Mouse (Mus musculus) adrenal gland, adult 8-10 months (tissue): ENCODE data around the gene Vopp1. TPM values are rescaled to one million over a fixed set of nuclear protein-coding genes. Genes with fewer than 3 reads are reported as not detected.

Source experiments
- DNase-seq: peaks from one replicate; pipeline ENCODE4 v3.0.0; 2022
- total RNA-seq, 4 experiments: library from RNA; stranded (reverse); gene quantifications; 2 replicates each; pipeline ENCODE4 v1.2.4; 2022

Vopp1 gene
- total RNA-seq, 4 experiments from 2014 or later: 16.8 to 21.4 (median 17.2) TPM

DNA sequence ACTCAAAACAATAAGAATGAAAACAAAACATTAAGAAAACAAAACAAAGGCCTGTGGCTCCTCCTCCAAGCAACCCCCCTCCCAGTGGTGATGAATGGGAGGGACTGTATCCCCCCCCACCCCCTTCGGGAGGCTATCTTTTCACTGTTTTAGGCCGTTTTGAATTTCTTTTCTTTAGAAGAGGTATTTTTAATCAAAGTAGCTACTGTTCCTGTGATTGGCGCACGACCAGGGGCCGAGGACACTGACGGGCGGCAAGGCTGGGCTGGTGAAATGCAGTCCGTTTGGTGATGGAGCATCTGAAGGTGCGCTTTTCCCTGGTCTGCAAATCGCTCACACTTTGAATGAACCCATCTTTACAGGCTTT, 122.6 kb downstream of the Vopp1 start, which contains the start of gene Lancl2:
Lancl2 (plus strand) TSS at position 165 of the 367 bp plus-strand sequence.
- DNase-seq: peak; percentile 12

DNA sequence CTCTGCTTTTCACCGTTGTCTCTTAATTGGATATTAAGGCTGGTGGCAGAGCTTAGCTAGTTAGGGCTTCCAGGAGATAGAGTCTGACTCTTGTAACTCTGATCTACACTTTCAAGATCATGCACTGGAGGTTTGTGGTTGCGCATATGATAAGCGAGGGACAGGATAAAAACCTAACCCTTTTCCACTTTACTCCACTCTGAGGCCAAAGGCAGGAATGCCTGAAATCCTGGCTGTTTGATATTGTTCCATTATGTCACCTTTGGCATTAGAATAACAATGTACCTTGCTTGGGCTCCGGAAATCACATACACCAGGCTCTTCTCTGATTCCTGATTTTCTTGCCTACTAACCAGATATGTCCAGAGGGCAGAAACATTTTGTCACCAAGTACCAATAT, 123.3 kb downstream of the Vopp1 start:
- DNase-seq: no peak

DNA sequence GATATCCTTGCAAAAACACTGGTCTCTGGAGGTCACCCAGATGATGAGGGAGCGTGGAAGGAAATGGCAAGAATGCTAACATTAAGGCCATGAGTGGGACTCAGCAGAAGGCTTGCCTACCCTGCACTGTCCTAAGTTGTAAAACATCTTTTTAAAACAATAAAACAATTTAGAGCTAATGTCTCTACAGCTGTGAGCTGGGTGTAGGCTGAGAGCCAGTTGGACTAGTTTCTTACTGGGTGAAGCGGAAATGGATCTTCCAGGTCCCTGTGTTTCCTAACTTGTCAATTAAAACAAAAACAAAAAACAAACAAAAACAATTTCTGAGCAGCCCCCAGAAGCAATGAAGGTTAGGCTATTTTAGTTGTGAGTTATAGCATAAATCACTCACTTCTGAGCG, 131.8 kb downstream of the Vopp1 start:
- DNase-seq: no peak

DNA sequence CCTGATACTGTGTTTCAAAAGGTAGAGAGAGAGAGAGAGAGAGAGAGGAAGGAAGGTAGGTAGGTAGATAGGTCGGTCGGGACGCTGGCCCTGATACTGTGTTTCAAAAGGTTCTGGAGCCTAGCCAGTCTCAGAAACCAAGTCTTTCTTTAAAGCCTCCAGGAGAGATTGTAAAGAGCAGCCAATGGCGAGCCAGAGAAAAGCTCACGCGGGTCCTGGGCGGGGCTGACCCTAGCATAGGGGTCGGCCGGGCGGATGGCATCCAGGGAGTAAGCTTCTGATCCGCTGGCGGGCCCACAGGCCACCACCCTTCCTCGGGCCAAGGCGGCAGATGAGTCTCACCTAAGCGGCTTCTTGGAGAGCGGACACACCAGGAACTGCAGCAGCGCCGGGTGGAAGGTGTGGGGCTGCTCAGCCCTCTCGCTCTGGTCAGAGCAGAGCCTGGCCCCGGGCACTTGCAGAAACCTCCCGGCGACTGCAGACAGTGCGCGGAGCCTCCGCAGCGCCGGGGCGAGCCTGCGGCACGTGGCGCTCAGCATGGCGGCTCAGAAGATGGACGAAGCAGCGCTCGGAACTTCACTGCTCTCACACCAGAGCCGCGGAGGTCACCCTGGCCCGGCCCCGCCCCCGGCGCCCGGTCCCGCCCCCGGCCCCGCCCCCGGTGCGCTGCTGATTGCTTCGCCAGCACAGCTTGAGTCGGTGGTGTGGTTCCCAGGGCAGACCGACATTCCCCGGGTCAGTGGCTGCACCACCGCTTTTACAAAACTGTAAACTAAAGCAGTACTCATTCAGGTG, 133.3 kb downstream of the Vopp1 start, which contains the start of gene Pyurf:
Pyurf (minus strand) TSS at position 612 of the 795 bp plus-strand sequence.
- DNase-seq: peak; percentile 88

DNA sequence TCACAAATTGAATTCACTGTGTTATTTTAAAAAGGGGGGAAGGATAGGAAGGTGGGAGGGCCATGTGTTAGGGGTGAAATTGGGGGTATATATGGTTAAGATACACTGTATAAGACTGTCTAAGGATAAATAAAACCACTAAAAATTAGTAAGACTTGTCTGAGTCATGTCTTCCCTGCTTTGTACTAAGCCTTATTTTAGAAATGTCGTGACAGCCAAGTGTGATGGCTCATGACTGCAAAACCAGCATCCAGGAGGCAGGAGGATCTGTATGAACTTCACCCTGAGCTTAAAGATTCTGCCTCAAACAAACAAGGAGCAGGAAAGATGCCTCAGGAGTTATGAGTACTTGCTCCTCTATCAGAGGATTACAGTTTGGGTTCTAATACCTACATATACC, 140.8 kb downstream of the Vopp1 start:
- no peak for DNase-seq

Other genes with a start within 250 kb of the Vopp1 start
- 10 to 100 TPM; 14.2 to 25.0 (median 21.4) TPM for gene Herc6, start 244.2 kb downstream of the Vopp1 start, total RNA-seq
- gene Pyurf, start 133.1 kb downstream of the Vopp1 start, total RNA-seq: 10 to 100 TPM; 12.9 to 15.3 (median 13.2) TPM
- gene Lancl2, start 122.6 kb downstream of the Vopp1 start, total RNA-seq: 10 to 100 TPM; 17.8 to 25.3 (median 21.0) TPM
- not detected for gene Vmn1r21, start 25.2 kb upstream of the Vopp1 start, total RNA-seq
- gene Vmn1r22, start 82.9 kb upstream of the Vopp1 start, total RNA-seq: not detected
- not detected for gene Vmn1r23, start 101.7 kb upstream of the Vopp1 start, total RNA-seq
- gene Vmn1r24, start 136.3 kb upstream of the Vopp1 start, total RNA-seq: not detected
- gene Vmn1r25, start 155.7 kb upstream of the Vopp1 start, total RNA-seq: not detected
- gene Vmn1r26, start 190.0 kb upstream of the Vopp1 start, total RNA-seq: not detected